Mouse (Mus musculus) cerebellum, adult 9-11 months (tissue): Measurements from ENCODE around the gene Lefty2.
A peak's percentile ranks its signal among the peaks of the same experiment; 100 is the strongest.

Source experiments
- DNase-seq: peaks from one replicate; pipeline ENCODE4 v3.0.0; 2022

The Lefty2 gene

DNA sequence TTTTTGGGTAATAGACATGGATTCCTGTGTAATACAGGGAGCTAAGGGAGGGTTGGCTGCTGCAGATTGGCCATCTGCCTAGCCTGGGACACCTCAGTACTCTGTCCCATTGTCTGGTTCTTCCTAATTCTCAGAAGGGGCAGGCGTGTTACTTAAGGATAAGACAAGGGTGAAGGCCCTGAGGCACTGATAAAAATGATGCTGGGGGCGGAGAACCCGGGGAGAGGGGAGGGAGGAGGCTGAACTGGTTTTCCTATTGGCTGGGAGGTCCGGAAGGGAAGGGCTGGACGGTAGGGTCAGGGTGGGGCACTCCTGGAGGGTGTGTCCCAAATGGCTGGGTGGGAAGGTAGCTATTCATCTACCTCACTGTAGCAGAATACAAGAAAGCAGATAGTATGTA, 10.0 kb downstream of the Lefty2 start:
- peak; percentile 12 for DNase-seq

DNA sequence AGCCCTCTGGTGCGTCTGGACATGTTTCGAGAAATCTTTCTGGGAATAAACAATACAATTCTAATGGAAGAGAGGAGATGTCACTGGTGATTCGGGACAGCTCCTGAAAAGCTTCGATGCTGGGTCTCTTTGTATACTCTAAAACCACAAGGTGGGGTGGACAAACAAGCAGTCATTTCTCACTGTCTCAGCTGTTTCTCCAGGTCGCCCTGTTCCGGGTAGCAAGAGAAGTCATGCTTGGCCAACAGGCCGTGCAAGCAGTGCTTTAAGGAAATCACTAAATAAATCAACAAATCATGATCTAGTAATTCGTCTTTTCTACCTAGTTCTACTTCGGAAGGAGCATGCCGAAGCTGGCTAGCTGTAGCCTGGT, 10.7 kb downstream of the Lefty2 start:
- no peak for DNase-seq

DNA sequence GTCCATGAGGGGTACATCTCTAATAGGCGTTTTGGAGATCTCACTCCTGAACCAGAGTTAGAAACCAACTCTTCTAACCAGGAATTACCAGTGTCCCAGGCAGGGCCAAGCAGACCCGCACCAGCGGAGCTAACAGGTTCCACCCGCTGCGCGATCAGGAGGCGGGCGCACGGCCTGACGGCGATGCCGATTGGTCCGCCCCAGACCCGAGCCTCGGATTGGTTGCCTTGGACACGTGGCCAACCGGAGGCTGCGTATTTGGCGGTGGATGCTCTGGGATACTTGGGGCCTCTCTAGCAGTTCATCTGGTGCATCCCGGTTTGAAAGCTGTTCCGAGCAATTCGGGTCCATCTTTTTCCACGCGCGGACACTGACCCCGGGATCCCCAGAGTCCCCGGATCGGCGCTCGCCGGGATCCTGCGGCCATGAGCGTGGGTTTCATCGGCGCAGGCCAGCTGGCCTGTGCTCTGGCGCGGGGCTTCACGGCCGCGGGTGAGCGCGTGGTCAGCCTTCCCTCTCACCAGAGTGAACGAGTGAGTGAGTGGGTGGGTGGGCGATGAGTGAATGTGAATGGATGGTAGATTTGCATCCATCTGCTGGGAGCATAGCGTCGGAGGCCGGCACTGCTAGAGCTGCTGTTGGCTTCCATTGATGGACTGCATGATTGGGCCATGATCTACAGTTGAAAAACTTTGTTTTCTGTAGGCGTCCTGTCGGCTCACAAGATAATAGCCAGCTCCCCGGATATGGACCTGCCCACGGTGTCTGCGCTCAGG, 11.3 kb downstream of the Lefty2 start, which contains the start of gene Pycr2:
Gene Pycr2 (plus strand): TSS at position 255 of the 776 bp plus-strand sequence.
- DNase-seq: peak; percentile 91

DNA sequence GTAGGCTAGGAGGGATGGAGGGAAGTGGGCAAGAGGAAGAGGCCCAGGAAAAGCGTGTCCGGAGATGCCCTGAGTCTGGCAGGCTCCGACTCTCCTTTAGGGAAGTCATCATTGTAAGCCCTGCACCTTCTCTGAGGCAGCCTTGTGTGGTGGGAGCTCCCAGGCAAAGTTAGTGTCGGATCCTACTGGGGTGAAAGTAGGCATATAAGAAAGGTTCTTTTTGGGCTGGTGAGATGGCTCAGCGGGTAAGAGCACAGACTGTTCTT, 11.8 kb downstream of the Lefty2 start:
- peak; percentile 13 for DNase-seq

DNA sequence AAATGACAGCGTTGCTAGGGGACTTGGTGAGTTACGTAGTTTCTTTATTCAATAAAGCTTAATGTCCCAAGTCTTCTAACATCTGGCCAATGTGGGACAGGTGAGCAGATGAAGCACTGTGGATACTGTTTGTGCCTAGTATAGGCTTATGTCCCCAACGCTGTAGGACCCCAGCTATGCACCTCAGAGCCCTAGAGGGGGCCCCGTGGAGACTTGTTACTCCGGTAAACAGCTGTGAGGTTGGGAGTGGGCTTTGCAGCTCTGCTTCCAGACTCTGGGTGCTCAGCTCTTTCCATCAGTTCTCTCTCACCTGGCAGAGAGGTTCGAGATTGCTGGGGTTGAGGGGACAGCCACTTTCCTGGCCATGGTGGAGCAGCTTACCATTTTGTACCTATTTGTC, 12.4 kb downstream of the Lefty2 start:
- no peak for DNase-seq

DNA sequence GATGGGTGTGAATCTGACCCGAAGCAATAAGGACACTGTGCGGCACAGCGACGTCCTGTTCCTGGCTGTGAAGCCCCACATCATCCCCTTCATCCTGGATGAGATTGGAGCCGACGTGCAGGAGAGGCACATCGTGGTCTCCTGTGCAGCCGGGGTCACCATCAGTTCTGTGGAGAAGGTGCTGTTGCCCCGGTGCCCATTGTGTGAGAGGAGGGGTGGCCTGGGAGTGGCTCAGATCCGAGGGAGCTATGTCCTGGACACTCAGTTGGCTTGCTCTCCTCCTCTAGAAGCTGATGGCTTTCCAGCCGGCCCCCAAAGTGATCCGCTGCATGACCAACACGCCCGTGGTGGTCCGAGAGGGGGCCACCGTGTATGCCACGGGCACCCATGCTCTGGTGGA, 13.0 kb downstream of the Lefty2 start:
- DNase-seq: peak; percentile 12

DNA sequence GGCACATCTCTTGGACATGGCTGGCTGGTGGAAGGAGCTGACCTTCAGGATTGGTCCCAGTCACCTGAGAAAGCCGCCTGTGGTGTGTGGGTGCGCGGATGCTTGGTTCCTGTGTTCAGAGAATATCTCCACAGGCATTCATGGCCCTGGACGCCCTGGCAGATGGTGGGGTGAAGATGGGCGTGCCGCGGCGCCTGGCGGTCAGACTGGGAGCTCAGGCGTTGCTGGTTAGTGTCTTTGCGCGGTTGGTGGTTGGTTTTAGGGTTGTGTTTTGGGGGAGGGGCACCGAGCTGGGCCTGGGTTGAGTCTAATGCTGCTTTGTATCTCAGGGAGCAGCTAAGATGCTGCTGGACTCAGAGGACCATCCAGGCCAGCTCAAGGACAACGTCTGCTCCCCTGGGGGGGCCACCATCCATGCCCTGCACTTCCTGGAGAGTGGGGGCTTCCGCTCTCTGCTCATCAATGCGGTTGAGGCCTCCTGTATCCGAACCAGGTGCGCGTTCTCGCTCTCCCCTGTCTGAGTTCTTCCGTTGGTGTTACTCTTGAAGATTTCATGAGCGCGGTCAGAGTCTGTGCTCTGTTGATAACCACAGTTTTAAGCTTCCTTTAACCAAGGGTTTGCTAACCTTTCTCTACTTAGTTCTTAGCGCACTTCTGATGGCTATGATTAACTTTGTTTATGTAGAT, 13.7 kb downstream of the Lefty2 start:
- peak; percentile 11 for DNase-seq

DNA sequence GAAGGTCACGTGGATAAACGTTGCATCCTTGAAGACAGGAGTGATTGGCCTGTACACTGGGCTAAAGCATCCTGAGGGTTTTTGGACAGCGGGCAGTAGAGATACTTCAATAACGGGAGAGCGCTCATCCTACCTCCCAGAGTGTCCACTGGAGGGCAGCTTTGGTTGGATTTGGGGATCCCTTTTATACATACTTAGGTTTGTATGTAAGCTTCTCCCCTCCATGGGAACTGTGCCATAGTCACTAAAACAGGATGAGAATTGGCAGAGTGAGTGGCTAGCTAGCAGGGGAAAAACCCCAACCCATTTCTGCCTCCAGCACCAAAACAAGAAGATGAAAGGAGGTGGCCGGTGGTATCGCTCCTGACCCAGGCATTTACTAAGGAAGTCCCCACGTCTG, 18.2 kb downstream of the Lefty2 start:
- no peak for DNase-seq

DNA sequence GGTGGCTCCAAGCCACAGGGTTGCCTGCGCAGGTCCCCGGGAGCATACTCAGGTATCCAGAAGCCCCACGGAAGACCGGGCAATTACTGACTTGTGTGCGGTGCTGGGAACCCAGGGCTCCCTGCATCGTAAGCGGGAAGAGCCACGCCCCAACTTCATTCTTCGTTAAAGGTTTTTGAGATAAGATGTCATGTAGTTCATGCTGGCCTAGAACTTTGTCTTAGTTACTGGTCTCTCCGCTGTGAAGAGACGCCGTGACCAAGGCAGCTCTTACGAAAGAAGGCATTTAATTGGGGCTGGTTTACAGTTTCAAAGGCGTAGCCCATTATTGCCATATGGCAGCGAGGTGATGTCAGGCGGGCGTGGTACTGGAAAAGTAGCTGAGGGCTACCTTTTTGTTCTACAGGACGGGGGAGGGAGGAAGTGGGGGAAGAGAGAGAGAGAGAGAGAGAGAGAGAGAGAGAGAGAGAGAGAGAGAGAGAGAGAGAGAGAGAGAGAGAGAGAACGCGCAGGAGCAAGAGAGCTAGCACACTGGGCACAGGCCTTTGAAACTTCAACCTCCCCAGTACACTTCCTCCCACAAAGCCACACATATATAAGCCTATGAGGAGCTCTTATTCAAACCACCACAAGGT, 18.9 kb downstream of the Lefty2 start:
- no peak for DNase-seq

DNA sequence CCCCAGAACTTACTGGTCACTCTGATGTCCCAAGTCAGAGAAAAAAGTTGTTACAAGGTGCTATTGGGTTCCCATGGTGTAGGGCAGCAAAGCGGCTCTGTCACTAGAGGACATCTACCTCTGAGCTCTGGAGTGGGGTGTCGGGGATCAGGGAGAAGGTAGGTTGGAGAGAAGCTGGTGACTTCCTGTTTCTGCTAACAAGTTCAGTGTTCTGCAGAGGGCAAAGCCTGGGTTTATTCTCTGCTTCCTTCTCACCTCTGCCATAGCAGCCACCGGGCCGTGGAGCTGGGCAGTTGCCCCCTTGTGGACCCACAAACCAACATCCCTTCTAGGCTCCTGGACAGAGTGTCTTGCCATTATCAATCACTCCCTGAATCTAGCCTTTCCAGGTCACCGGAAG, 19.9 kb downstream of the Lefty2 start:
- no peak for DNase-seq

DNA sequence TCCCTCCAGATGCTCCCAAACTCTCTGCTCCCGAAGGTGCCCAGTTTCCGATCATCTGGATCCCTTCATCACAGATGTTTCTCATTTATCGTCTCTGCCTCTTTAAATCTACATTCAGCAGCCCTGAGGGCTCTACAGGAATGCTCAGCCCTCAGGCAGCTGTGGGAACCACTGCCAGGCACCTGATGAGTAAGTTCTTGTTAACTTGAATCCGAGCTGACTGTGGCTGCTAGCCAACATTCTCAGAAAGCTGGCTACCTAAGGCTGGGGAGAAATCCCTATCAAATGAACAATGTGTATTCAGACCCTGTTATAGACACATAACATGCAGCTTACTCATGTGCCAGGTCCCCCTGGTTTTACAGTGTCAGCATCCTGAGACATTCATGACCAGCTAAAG, 20.9 kb downstream of the Lefty2 start:
- DNase-seq: no peak

DNA sequence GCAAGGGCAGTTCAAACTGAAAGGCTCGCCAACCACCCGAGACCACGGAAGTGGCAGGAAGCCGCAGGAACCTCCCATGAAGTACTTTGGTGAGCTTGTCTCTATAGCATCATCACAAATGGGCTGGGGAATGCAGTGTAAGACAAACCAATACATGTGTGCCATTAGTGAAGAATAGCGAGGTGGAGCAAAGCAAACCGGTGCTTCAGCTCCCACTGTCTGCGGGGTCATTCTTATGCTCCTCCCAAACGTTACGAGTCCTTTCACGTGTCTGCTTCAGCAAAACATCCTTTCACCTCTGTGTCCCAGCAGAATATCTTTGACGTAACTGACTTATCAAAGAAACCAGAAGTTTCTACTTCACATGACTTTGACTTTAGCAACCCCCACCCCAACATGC, 23.5 kb downstream of the Lefty2 start:
- no peak for DNase-seq

DNA sequence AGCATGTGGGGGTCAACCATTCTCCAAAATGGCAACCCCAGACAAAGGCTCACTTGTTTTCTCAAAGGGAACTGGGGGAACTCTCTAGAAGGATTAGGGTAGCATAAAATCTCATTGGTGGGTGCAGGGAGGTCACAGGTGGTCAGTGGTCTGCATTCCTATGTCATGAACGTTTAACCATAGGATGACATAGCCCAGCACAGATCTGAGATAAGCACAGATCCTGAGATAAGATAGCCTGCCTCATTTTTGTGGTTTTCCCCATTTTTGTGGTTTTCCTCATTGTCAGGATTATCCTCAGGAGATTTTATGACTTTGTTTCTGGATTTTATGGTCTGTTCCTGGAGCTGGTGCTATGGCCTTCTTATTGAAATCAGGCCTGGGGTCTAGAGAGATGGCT, 24.1 kb downstream of the Lefty2 start:
- no peak for DNase-seq

DNA sequence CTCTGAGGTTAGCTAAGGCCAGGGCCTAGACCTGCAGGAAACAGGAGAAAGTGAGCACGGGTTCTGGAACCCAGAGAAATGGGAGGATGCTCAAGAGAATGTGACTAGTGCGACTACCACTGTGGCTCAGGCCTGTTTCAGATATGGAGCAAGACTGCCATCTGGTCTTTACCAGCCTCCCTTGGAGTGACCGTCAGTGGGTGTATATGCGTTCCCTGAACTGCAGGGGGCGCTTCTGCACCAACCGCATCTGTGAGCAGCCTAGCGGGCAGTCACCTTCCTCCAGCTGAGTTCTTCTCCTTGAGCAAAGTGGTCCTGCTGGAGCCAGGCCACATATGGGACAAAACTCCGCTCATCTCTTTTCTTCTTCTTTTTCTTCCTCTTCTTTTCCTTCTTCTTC, 26.8 kb downstream of the Lefty2 start:
- DNase-seq: no peak

DNA sequence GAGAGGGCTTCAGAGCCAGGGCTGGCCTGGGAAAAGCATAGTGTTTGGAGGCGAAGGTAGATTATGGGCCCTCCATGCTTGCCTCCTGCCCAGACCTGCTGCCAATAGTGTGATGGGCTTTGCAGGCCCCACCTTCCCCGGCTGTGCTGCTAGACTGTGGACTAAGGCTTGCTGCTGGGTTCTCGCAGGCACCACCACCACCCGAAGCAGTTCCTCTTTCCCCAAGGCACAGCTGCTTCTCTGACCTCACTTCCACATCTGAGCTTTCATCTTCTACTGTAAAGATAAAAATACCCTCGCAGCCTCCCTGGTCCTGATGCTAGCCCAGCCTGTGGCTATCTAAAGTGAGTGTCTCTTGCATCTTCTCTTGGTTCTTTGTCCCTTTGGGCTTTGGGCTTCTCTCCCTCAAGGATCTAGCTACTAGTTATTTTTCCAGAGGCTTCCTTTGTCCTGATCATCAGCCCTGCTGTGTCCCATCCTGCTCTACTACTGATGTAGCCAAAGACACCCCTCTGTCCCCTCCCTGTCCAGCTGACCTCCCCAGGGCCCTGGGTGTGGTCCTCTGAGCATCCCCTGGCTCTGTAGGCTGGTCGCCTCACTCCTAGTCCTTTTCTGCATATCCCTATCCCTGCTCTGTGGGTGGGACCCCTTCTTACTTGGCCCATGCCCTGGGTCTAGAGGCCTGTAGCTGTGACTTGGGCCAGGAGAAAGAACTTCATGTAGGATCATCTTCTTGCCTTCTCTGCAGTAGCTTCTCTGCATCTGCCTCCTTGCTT, 29.6 kb downstream of the Lefty2 start:
- DNase-seq: no peak

DNA sequence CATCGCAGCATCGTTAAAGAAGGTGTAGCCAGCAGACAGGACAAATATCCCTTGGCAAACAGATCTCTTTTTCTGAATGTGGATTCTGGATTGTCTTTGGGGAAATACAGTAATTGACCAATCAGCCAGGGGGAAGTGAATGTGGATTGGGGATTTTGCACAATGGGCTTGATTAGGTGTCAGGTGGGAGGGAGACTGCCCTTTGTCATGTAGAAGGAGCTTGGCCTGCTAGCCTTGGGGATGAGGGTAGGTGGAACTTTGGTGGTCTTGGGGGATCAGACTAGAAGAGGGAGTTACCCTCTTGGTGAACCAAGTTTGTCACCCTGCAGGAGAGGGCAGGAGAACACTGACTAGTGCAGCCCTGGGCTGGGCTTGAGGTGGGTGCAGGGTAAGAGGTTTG, 31.8 kb downstream of the Lefty2 start:
- DNase-seq: no peak

DNA sequence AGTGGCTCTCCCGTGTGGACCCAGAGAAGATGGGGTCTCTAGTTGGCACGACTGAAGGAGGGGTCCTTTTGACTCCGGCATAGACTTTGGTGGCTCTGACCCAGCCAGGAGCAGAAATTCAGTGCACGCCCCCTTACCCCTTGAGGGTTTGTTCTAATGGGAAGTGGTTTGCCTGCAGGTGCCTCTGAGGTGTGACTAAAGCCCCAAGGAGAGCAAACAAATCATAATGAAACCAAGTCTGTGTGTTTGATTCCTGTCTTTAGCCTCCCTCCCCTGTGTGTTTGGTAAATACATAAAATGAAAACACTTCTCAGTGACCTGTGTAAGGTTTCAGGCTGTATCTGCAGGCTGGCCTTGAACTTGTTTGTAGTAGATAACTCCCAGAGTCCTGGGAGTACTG, 33.4 kb downstream of the Lefty2 start:
- no peak for DNase-seq

DNA sequence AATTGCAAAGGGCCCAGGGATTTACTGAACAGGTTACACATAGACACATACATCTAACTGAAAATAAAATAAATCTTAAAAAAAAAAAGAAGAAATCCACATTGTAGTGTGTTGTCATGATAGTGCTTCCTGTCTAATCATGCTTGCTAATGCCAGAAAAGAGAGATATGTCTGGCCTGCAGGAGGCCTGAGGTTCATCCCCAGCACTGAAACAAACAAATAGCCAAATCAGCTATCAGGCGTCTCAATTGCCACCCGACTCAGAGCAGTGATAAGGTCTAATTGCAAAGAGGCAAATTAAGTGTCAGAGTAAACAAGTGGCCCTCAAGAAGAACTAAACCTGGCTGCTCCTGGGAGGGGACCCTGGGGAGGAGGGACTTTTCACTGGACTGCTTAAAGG, 36.7 kb downstream of the Lefty2 start:
- no peak for DNase-seq

DNA sequence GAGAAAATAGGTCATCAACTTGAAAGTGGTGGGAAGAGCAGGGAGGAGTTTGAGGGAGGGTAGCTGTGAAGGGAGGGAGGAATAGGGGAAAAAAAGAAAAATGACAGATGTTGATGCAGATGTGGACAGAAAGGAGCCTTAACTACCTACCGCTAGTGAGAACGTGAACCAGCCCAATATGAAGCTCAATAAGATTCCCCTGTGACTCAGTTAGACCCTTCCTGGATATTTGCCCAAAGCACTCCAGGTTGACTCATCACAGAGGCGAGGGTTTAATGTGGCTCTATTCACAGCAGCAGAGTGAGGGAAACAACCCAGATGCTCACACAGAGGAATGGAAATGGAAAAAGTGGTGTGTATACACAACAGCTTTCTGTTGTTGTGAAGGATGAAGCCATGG, 38.2 kb downstream of the Lefty2 start:
- no peak for DNase-seq

DNA sequence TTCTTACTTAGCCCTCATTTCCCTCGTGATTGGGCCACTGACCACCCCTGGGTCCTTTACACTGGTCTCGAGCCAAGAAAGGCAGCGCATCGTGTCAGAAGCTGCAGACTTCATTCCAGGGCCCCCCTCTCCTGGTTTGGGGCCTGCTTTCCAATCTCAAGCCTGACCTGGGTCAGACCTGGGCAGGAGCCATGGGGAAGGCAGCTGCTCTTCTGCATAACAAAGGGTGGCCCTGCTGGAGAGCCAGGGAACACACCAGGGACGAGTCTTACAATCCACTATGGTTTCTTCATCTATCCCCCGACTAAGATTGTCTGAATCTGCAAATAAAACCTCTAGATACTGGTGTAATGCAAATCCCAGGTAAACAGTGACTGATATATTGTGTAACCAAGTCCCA, 40.8 kb downstream of the Lefty2 start:
- no peak for DNase-seq

DNA sequence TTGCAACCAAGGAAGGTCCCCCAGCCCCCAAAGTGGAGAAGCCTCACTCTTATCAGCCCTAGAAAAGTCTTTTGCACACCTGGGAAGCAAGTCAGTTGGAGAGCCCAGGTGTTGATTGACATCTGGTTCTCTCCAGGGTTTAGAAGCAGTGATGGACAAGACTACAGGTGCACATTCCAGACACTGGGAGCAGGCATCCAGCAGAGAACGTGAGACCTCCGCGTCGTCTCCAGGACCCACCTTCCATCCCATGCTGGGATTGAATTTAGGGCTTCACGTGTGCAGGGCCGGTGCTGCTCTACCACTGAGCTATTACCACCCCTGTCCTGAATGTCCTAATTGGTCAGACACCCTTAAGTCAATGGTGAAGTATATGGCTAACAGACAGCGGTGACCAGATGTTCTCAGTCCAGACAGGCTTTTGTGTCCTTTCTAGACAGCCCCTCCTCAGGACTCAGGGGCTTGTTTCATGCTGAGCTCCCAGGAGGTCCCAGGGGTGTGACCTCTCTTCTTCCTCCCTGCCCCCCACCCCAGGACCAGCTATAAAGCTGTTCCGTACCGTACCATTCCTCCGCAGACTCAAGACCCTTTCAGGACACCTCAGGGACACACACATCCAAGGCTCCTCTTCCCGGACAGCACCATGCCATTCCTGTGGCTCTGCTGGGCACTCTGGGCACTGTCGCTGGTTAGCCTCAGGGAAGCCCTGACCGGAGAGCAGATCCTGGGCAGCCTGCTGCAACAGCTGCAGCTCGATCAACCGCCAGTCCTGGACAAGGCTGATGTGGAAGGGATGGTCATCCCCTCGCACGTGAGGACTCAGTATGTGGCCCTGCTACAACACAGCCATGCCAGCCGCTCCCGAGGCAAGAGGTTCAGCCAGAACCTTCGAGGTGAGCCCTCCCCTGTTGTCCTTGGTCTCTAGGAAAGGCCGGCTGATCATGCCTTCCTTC, 41.8 kb downstream of the Lefty2 start, which contains the start of gene Lefty1:
Gene Lefty1 (plus strand): TSS at position 556 of the 953 bp plus-strand sequence.
- no peak for DNase-seq
